Mouse (Mus musculus) limb, embryonic 13.5 days (tissue): ENCODE measurements around the gene Taf15. TPM values are rescaled to one million over a fixed set of nuclear protein-coding genes. Genes with fewer than 3 reads are reported as not detected.

Source experiments
- ATAC-seq: fragments of 200-750 bp; cut with Nextera tagmentation; 2 replicates; pipeline ENCODE4 v1.8.0; 2017; ENCODE audit warnings: low read depth, moderate number of reproducible peaks, moderate TSS enrichment; ENCODE audit not compliant: low FRiP score
- H3K27ac ChIP-seq: fragments of 300-500 bp; sonication (generic); 2 replicates; pipeline ENCODE4 v1.5.1; 2015; ENCODE audit warnings: inconsistent platforms, mild to moderate bottlenecking, moderate library complexity
- H3K27me3 ChIP-seq: fragments of 300-500 bp; sonication (generic); 2 replicates; pipeline ENCODE4 v1.6.1; 2015; ENCODE audit warnings: mild to moderate bottlenecking, inconsistent platforms
- H3K36me3 ChIP-seq: fragments of 300-500 bp; sonication (generic); 2 replicates; pipeline ENCODE4 v1.6.1; 2015; ENCODE audit warnings: inconsistent platforms, mild to moderate bottlenecking, moderate library complexity
- H3K4me1 ChIP-seq: fragments of 300-500 bp; sonication (generic); 2 replicates; pipeline ENCODE4 v1.6.1; 2015; ENCODE audit warnings: inconsistent platforms
- H3K4me2 ChIP-seq: fragments of 300-500 bp; sonication (generic); replicated peaks from 2 replicates; pipeline ENCODE4 v1.6.1; 2015; ENCODE audit warnings: inconsistent platforms, mild to moderate bottlenecking, moderate library complexity
- H3K4me3 ChIP-seq: fragments of 300-500 bp; sonication (generic); 2 replicates; pipeline ENCODE4 v1.5.1; 2015; ENCODE audit warnings: moderate library complexity, mild to moderate bottlenecking, inconsistent platforms
- H3K9ac ChIP-seq: fragments of 300-500 bp; sonication (generic); 2 replicates; pipeline ENCODE4 v1.6.1; 2015; ENCODE audit warnings: mild to moderate bottlenecking, inconsistent platforms
- H3K9me3 ChIP-seq: fragments of 300-500 bp; sonication (generic); 2 replicates; pipeline ENCODE4 v1.6.1; 2016; ENCODE audit warnings: inconsistent platforms
- WGBS: fragments of 180-500 bp; shearing (Covaris S2); methylation state at CpG from one replicate; pipeline ENCODE4 v1.1.7; 2015; 5-methylcytosine and 5-hydroxymethylcytosine counted together
- polyA plus RNA-seq: library from polyadenylated mRNA; unstranded; fragments of >200 nt; fragmentation: Nextera tagmentation; extraction: Ambion mirVana; gene quantifications from 2 replicates; pipeline ENCODE4 v1.2.1, GENCODE M21; 2015

Taf15 gene
- polyA plus RNA-seq, 1 experiment from 2014 or later = 16.9 TPM

- Histone ChIP-seq H3K9me3 (no peaks in the 10 kb centered on the region), H3K4me3 (no peak overlapping the region), H3K4me1 (peaks cover 23% of the 10 kb centered on the region), H3K9ac (no peak overlapping the region), H3K27ac (no peak overlapping the region), H3K4me2 (no peak overlapping the region), H3K36me3 (no peaks in the 10 kb centered on the region), H3K27me3 (peaks cover 74% of the 10 kb centered on the region)
- no peak for ATAC-seq
- WGBS = 6% methylated on average over 7 of the region's 7 CpGs
Measured at GRCm38 (mm10) chr11:83443824-83444223, 29.1 kb upstream of the Taf15 start.

GRCm38 (mm10) chr11:83445001-83445400, 27.9 kb upstream of the Taf15 start:
- Histone ChIP-seq H3K9ac (peak overlapping the region; percentile 43; the same call in 1 of the 2 replicates), H3K27me3 (peaks cover 74% of the 10 kb centered on the region), H3K9me3 (no peaks in the 10 kb centered on the region), H3K36me3 (no peaks in the 10 kb centered on the region), H3K4me1 (peaks cover 34% of the 10 kb centered on the region), H3K4me2 (peak overlapping the region; percentile 56), H3K27ac (no peak overlapping the region), H3K4me3 (peak overlapping the region; percentile 30)
- no peak for ATAC-seq
- 30% methylated on average over 19 of the region's 19 CpGs for WGBS

GRCm38 (mm10) chr11:83447612-83448011, 25.3 kb upstream of the Taf15 start:
- no peak overlapping the region for H3K4me3 ChIP-seq
- H3K27me3 ChIP-seq = peaks cover 57% of the 10 kb centered on the region
- no peaks in the 10 kb centered on the region for H3K9me3 ChIP-seq
- WGBS = 60% methylated on average over 10 of the region's 10 CpGs
- H3K27ac ChIP-seq = no peak overlapping the region
- no peak for ATAC-seq
- H3K4me2 ChIP-seq = no peak overlapping the region
- no peaks in the 10 kb centered on the region for H3K36me3 ChIP-seq
- peaks cover 28% of the 10 kb centered on the region for H3K4me1 ChIP-seq
- peak overlapping the region; percentile 31; the same call in 1 of the 2 replicates for H3K9ac ChIP-seq

GRCm38 (mm10) chr11:83448021-83448926, 24.6 kb upstream of the Taf15 start:
- Histone ChIP-seq H3K27me3 (peaks cover 51% of the 10 kb centered on the region), H3K27ac (no peak overlapping the region; the same call in 1 of the 2 replicates), H3K36me3 (no peaks in the 10 kb centered on the region), H3K9ac (peak overlapping the region; percentile 31), H3K4me1 (peaks cover 26% of the 10 kb centered on the region), H3K4me2 (no peak overlapping the region), H3K4me3 (no peak overlapping the region), H3K9me3 (no peaks in the 10 kb centered on the region)
- WGBS = 39% methylated on average over 16 of the region's 16 CpGs
- no peak for ATAC-seq

DNA sequence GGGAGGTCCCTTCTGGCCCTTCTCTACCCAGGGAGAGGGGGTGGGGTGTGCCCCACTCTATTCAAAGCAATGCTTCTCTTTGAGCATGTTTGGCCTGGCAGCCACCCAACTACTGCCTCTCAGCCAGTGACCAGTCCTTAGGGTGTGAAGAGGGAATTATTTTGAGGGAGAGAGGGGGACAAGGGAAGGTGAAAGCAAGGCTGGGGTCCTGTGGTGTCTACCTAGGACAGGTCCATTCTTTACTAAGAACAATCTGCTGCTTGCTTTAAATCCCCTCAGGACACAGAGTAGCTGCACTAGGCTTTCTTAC, 24.0 kb upstream of the Taf15 start:
- Histone ChIP-seq H3K27me3 (peaks cover 45% of the 10 kb centered on the region), H3K9ac (no peak overlapping the region), H3K4me1 (peaks cover 24% of the 10 kb centered on the region), H3K4me2 (no peak overlapping the region), H3K27ac (no peak overlapping the region), H3K4me3 (no peak overlapping the region), H3K9me3 (no peaks in the 10 kb centered on the region), H3K36me3 (no peaks in the 10 kb centered on the region)
- no peak for ATAC-seq

GRCm38 (mm10) chr11:83449298-83449697, 23.6 kb upstream of the Taf15 start:
- Histone ChIP-seq H3K4me3 (no peak overlapping the region), H3K27me3 (peaks cover 40% of the 10 kb centered on the region), H3K36me3 (no peaks in the 10 kb centered on the region), H3K9me3 (no peaks in the 10 kb centered on the region), H3K27ac (no peak overlapping the region), H3K4me1 (peaks cover 24% of the 10 kb centered on the region), H3K9ac (no peak overlapping the region), H3K4me2 (no peak overlapping the region)
- no peak for ATAC-seq
- 15% methylated on average over 4 of the region's 4 CpGs for WGBS

- ATAC-seq = no peak
- Histone ChIP-seq H3K27ac (no peak overlapping the region), H3K36me3 (no peaks in the 10 kb centered on the region), H3K4me1 (peaks cover 37% of the 10 kb centered on the region), H3K27me3 (peaks cover 28% of the 10 kb centered on the region), H3K9me3 (no peaks in the 10 kb centered on the region), H3K9ac (no peak overlapping the region), H3K4me3 (no peak overlapping the region), H3K4me2 (no peak overlapping the region)
- WGBS = 43% methylated on average over 1 of the region's 1 CpGs
Measured at GRCm38 (mm10) chr11:83450550-83450949, 22.3 kb upstream of the Taf15 start.

- WGBS = 83% methylated on average over 10 of the region's 10 CpGs
- no peak overlapping the region for H3K4me3 ChIP-seq
- H3K9ac ChIP-seq = no peak overlapping the region
- H3K36me3 ChIP-seq = no peaks in the 10 kb centered on the region
- no peak overlapping the region for H3K27ac ChIP-seq
- peaks cover 21% of the 10 kb centered on the region for H3K27me3 ChIP-seq
- H3K9me3 ChIP-seq = no peaks in the 10 kb centered on the region
- H3K4me1 ChIP-seq = peaks cover 37% of the 10 kb centered on the region
- ATAC-seq = no peak
- H3K4me2 ChIP-seq = no peak overlapping the region
Measured at GRCm38 (mm10) chr11:83451281-83451680, 21.6 kb upstream of the Taf15 start.

DNA sequence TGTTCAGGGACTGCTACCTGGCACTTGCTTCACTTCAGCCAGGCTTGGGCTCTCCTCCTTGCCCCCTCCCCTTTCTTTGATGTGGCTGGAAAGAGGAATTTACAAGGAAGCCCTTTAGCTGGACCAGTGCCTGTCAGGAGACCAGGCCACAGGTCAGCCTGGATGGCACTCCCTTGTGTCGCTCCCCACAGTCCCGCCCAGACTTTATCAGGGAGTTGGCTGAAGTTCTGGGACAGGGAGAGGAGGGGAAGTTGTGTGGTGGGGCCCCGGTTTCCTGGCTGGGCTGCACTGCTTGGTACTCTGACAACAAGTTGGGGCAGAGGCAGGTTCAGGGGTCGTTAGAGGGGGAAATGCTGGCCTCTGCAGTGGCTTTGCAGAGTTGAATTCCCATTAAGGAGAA, 18.3 kb upstream of the Taf15 start:
- Histone ChIP-seq H3K36me3 (no peaks in the 10 kb centered on the region), H3K4me1 (peaks cover 37% of the 10 kb centered on the region), H3K27ac (no peak overlapping the region), H3K27me3 (0 out of 2 replicates have a peak, but pooled peaks cover 3% of the 10 kb centered on the region), H3K4me2 (no peak overlapping the region), H3K4me3 (no peak overlapping the region), H3K9ac (no peak overlapping the region), H3K9me3 (no peaks in the 10 kb centered on the region)
- WGBS = 9% methylated on average over 4 of the region's 4 CpGs
- no peak for ATAC-seq

DNA sequence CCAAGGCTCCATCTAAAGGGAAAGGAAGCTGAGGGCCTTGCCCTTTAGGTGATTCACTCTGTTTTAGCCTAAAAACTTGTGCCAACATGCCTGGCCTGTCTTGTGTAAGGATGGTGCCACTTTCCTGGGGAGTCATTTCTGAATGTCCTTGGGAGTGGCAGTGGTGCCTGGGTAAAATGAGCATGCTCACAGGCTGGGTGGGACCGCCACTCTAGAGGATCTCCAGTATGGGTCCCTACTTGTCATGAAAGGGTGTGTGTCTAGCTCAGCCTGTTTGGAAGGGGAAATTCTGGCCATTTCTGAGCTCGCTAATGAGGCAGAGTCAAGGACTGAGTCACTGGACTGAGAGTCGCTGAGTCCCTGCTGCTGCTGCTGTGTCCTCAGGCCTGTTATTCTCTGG, 17.3 kb upstream of the Taf15 start:
- Histone ChIP-seq H3K36me3 (no peaks in the 10 kb centered on the region), H3K27ac (no peak overlapping the region), H3K4me1 (peaks cover 33% of the 10 kb centered on the region), H3K27me3 (peaks cover 9% of the 10 kb centered on the region), H3K4me2 (no peak overlapping the region), H3K9me3 (no peaks in the 10 kb centered on the region), H3K9ac (no peak overlapping the region), H3K4me3 (no peak overlapping the region)
- 57% methylated on average over 3 of the region's 3 CpGs for WGBS
- ATAC-seq = no peak

DNA sequence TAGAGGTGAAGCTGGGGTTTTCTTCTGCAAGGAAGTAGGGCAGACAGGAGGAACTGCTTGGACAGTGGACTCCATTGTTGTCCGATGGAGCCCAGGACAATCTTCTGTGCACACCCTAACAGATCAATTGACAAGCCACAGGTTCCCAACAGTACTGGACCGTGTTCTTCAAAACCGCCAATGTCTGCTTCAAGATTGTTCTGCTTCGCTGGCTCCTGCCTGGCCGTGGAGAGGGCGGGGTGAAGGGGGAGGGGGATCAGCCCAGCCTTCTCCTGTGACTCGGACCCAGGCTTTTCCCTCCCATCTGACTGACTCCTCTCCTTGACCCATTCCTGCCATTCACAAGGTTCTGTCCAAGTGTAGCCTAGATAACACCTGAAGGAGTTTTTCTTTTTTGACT, 15.6 kb upstream of the Taf15 start:
- no peak overlapping the region for H3K27ac ChIP-seq
- H3K27me3 ChIP-seq = peaks cover 18% of the 10 kb centered on the region
- ATAC-seq = no peak
- H3K4me1 ChIP-seq = peaks cover 35% of the 10 kb centered on the region
- WGBS = 44% methylated on average over 7 of the region's 7 CpGs
- no peaks in the 10 kb centered on the region for H3K36me3 ChIP-seq
- H3K9me3 ChIP-seq = no peaks in the 10 kb centered on the region
- no peak overlapping the region for H3K4me2 ChIP-seq
- no peak overlapping the region for H3K4me3 ChIP-seq
- H3K9ac ChIP-seq = no peak overlapping the region

GRCm38 (mm10) chr11:83457912-83458601, 14.8 kb upstream of the Taf15 start:
- peak overlapping the region; percentile 19; the same call in 1 of the 2 replicates for H3K4me2 ChIP-seq
- H3K27me3 ChIP-seq = peaks cover 26% of the 10 kb centered on the region
- peaks cover 42% of the 10 kb centered on the region for H3K4me1 ChIP-seq
- peak; percentile 44; the same call in 1 of the 2 replicates for ATAC-seq
- 39% methylated on average over 9 of the region's 9 CpGs for whole genome bisulfite sequencing
- no peak overlapping the region for H3K4me3 ChIP-seq
- no peak overlapping the region for H3K9ac ChIP-seq
- no peaks in the 10 kb centered on the region for H3K36me3 ChIP-seq
- peak overlapping the region; percentile 18; the same call in 1 of the 2 replicates for H3K27ac ChIP-seq
- no peaks in the 10 kb centered on the region for H3K9me3 ChIP-seq
